Mouse (Mus musculus) megakaryocyte, embryonic 14.5 days (primary cell): ENCODE measurements at regions not wholly inside any gene's neighbourhood (a gene's known extent, or its start where the extent isn't known, plus 50 kb on each side); places are given as distances from the start of the nearest gene placed in this dataset.

ENCODE experiments used
- FLI1 ChIP-seq: IDR thresholded peaks from 2 replicates; pipeline ENCODE4 v1.6.1; 2012; ENCODE audit warnings: low read length, inconsistent platforms, mixed read lengths
- GATA1 ChIP-seq: IDR thresholded peaks from 3 replicates; pipeline ENCODE4 v1.6.1; 2012; ENCODE audit warnings: mixed read lengths, low read length, inconsistent platforms, borderline replicate concordance

GRCm38 (mm10) chr12:80003486-80003885, 109.3 kb downstream of the Zfp36l1 start:
- TF ChIP-seq GATA1 (no peak), FLI1 (no peak)
